Mouse (Mus musculus) small intestine, adult 2 months (tissue): ENCODE data around the gene Spg7. TPM values are rescaled to one million over a fixed set of nuclear protein-coding genes. Genes with fewer than 3 reads are reported as not detected.

Source experiments
- H3K27ac ChIP-seq: fragments of 200-500 bp; 2 replicates; pipeline ENCODE4 v1.5.1; 2012; ENCODE audit warnings: low read depth, low read length, control low read depth, inconsistent platforms; ENCODE audit not compliant: insufficient read depth
- H3K27me3 ChIP-seq: fragments of 200-500 bp; 2 replicates; pipeline ENCODE4 v1.6.1; 2012; ENCODE audit warnings: mild to moderate bottlenecking, moderate library complexity, low read length, inconsistent platforms; ENCODE audit not compliant: control insufficient read depth, insufficient read depth
- H3K36me3 ChIP-seq: fragments of 200-500 bp; 2 replicates; pipeline ENCODE4 v1.6.1; 2012; ENCODE audit warnings: mild to moderate bottlenecking, low read length, control low read depth, inconsistent platforms; ENCODE audit not compliant: control insufficient read depth, insufficient read depth
- H3K4me1 ChIP-seq: fragments of 200-500 bp; 2 replicates; pipeline ENCODE4 v1.6.1; 2012; ENCODE audit warnings: low read length, inconsistent platforms, mixed read lengths; ENCODE audit not compliant: control insufficient read depth, insufficient read depth, insufficient read length
- H3K4me3 ChIP-seq: fragments of 200-500 bp; 2 replicates; pipeline ENCODE4 v1.5.1; 2012; ENCODE audit warnings: low read depth, mild to moderate bottlenecking, control low read depth, inconsistent platforms, low read length, moderate library complexity
- CTCF ChIP-seq: fragments of 200-500 bp; IDR thresholded peaks from 2 replicates; pipeline ENCODE4 v1.5.1; 2012; ENCODE audit warnings: low read depth, mild to moderate bottlenecking, control low read depth, inconsistent platforms, low read length, moderate library complexity, mixed read lengths; ENCODE audit not compliant: insufficient replicate concordance, insufficient read length; ENCODE audit errors: extremely low read depth
- POLR2A ChIP-seq: fragments of 200-500 bp; IDR thresholded peaks from 2 replicates; pipeline ENCODE4 v1.6.1; 2012; ENCODE audit warnings: low read depth, mild to moderate bottlenecking, control low read depth, inconsistent platforms, low read length, moderate library complexity
- WGBS: fragments of 180-500 bp; shearing (Covaris S2); methylation state at CpG from one replicate; pipeline ENCODE4 v1.1.7; 2018; 5-methylcytosine and 5-hydroxymethylcytosine counted together
- polyA plus RNA-seq: library from polyadenylated mRNA; depleted of rRNA; stranded (reverse); fragments of >200 nt; gene quantifications from 2 replicates; pipeline ENCODE4 v1.2.3, GENCODE M21; 2012

The Spg7 gene
- polyA plus RNA-seq, 1 experiment: 132 TPM

DNA sequence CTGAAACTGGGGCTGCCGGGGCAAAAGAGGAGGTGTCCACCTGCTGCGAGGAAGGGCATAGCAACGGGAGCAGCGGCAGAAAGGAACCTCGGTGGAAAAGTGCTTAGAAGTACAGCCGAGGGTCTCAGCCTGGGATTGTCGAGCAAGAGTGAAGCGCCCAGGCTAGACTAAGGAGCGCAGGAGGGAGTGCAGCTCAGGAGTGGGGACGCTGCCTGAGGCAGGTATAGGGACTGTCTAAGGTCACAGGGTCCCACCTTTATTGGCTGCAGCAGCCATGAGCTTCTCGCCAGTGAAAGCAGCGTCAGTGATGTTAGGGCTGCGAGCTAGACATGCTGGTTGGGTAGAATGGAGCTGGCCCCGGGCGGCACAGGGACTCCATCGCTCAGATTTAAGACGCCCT, 55.0 kb downstream of the Spg7 start:
- Histone ChIP-seq H3K4me3 (peak overlapping the region; percentile 56), H3K27me3 (peaks cover 30% of the 10 kb centered on the region), H3K4me1 (peaks cover 9% of the 10 kb centered on the region), H3K36me3 (no peaks in the 10 kb centered on the region), H3K27ac (no peak overlapping the region)
- TF ChIP-seq POLR2A: no peak
- 4% methylated on average over 17 of the region's 17 CpGs for WGBS

DNA sequence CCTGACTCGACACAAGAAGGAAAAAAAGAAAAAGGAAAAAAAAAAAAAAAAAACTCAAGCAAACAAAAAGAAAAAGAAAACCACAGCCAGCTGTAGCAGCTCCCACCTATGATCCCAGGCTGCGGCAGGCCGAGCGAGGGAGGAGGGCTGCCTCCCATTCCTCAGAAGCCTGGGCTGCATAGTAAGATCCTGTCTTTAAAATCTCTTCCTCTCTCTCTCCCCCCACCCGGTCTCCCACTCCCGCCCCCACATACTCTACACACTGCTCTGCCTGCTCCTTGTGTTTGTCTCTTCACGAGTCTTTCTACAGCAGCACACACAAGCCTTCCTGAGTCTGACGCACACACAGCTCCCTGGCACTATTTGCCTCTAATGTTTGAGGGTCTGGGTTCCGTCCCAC, 59.3 kb downstream of the Spg7 start:
- TF ChIP-seq POLR2A: no peak
- no peak for TF ChIP-seq CTCF

DNA sequence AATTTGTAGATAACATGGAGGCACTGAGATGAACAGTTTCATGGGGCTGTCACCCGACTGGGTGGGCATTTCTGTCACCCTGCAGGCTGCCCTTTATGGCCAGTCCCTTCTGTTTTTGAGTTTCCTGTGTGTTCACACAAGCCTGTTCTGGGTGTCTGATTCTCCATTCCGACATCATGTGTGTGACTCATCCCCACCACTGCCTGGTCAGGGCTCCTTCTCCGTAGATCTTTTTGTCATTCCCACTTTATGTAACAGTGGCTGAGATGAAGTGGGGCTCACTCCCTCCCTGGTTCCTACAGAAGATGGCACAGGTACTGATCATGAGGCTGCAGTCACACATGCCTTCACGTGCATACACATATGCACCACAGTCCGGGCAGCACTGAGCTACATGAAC, 59.9 kb downstream of the Spg7 start:
- TF ChIP-seq POLR2A (no peak), CTCF (no peak)
- 72% methylated on average over 5 of the region's 5 CpGs for WGBS

More for the DNA sequence above, 59.3 kb downstream of the Spg7 start:
- no peak overlapping the region for H3K4me3 ChIP-seq
- 63% methylated on average over 9 of the region's 9 CpGs for WGBS
- peaks cover 22% of the 10 kb centered on the region for H3K27me3 ChIP-seq
- H3K4me1 ChIP-seq: peaks cover 14% of the 10 kb centered on the region
- H3K27ac ChIP-seq: no peak overlapping the region
- H3K36me3 ChIP-seq: no peaks in the 10 kb centered on the region

DNA sequence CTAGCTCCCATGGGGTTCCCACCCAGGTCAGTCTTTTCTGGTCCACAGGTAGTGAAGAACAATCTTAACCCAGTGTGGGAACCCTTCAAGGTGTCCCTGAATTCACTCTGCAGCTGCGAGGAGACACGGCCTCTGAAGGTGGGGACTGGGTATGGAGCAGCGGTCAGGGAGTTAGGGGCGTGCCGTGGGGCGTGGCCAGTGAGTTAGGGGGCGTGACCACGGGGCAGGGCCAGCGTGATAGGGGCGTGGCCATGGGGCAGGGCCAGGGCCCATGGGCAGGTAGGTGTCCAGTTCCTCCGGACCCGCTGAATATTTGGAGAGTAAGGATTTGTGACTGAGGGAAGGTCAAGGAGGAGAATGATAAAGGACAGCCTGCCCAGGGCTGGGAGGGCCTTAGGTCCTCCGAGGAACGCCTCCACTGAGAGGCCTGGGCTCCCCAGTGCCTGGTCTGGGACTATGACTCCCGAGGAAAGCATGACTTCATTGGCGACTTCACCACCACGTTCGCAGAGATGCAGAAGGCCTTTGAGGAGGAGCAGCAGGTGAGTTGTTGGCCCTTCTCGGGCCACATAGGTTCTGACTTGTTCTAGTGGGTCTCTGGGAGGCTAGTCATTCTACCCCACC, 63.6 kb downstream of the Spg7 start:
- 0 out of 2 replicates have a peak, but pooled peaks cover 5% of the 10 kb centered on the region for H3K27me3 ChIP-seq
- TF ChIP-seq POLR2A: no peak
- no peak for TF ChIP-seq CTCF
- peaks cover 5% of the 10 kb centered on the region for H3K4me1 ChIP-seq
- H3K4me3 ChIP-seq: no peak overlapping the region; the same call in 1 of the 2 replicates
- WGBS: 7% methylated on average over 19 of the region's 19 CpGs
- H3K27ac ChIP-seq: no peak overlapping the region
- H3K36me3 ChIP-seq: no peaks in the 10 kb centered on the region

More for the DNA sequence above, 59.9 kb downstream of the Spg7 start:
- Histone ChIP-seq H3K4me1 (peaks cover 7% of the 10 kb centered on the region), H3K4me3 (no peak overlapping the region), H3K27ac (no peak overlapping the region), H3K27me3 (peaks cover 20% of the 10 kb centered on the region), H3K36me3 (no peaks in the 10 kb centered on the region)

DNA sequence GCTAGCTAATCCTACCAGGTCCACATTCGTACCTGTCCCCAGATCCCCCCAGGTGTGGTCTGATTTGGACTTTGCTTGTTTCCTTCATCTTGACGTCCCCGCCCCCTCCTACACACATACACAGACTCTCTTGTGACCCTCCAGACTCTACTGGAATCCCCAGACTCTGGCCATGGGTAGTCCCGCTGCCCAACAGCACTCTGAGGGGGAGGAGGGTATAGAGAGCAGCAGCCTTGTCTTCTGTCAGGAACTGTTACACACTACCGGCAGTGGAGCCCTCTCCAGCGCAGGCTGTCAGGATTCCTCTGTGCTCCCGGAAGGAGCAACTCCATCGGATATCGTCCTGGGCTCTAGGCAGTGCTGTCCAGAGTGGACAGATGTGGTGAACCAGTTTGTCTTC, 68.3 kb downstream of the Spg7 start:
- 40% methylated on average over 9 of the region's 9 CpGs for WGBS
- Histone ChIP-seq H3K4me1 (peaks cover 5% of the 10 kb centered on the region), H3K27ac (no peak overlapping the region), H3K36me3 (no peaks in the 10 kb centered on the region), H3K4me3 (no peak overlapping the region), H3K27me3 (0 out of 2 replicates have a peak, but pooled peaks cover 5% of the 10 kb centered on the region)
- TF ChIP-seq CTCF (no peak), POLR2A (no peak)

DNA sequence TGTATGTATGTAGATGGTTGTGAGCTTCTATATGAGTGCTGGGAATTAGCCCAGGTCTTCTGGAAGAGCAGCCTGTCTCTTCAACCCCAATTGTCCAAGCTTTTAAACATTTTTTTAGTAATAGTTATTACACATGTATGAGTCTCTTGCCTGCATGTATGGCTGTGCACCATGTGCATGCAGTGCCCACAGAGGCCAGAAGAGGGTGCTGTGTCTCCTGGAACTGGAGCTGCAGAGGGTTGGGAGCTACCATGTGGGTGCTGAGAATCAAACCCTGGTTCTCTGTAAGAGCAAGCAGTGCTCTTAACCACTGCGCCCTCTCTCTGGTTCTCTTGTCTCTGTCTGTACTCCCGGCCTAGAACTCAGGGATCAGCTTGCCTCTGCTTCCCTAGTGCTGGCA, 70.2 kb downstream of the Spg7 start:
- Histone ChIP-seq H3K27me3 (no peaks in the 10 kb centered on the region), H3K27ac (no peak overlapping the region), H3K36me3 (no peaks in the 10 kb centered on the region), H3K4me3 (no peak overlapping the region), H3K4me1 (no peaks in the 10 kb centered on the region; the same call in 1 of the 2 replicates)
- TF ChIP-seq POLR2A (no peak), CTCF (no peak)
- 92% methylated on average over 2 of the region's 2 CpGs for WGBS

DNA sequence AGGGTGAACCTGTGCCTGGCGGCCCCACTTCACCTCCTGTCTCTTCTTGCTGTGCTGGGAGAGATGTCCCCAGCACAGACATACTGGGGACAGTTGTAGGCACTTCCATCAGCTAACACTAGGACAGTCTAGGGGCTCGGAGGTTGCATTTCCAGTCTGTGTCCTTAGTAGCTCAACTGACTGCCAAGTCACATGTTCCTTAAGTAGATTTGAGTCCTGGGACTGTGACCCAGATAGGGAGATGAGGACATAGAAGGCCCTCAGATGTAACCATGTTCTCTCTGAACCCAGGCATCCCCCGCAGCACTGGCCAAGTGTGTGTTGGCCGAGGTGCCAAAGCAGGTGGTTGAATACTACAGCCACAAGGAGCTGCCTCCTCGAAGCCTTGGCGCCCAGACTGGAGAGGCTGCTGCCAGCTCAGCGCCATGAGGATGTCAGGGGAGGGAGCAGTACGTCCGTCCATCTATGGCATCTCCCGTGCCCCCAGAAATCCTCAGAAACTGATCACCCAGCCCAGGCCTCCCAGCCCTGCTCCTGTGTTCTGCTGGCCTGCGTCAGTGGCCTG, 71.5 kb downstream of the Spg7 start:
- no peak for TF ChIP-seq CTCF
- TF ChIP-seq POLR2A: no peak
- 87% methylated on average over 11 of the region's 11 CpGs for WGBS
- no peaks in the 10 kb centered on the region for H3K36me3 ChIP-seq

More for the DNA sequence above, 71.5 kb downstream of the Spg7 start:
- no peaks in the 10 kb centered on the region for H3K27me3 ChIP-seq
- H3K4me3 ChIP-seq: no peak overlapping the region
- H3K4me1 ChIP-seq: no peaks in the 10 kb centered on the region; the same call in 1 of the 2 replicates
- no peak overlapping the region for H3K27ac ChIP-seq
